Mouse (Mus musculus) common myeloid progenitor, adult 5-6 weeks (primary cell): ENCODE results near the gene Mfsd6. TPM values are rescaled to one million over a fixed set of nuclear protein-coding genes. Genes with fewer than 3 reads are reported as not detected.

Source experiments
- ATAC-seq: replicated peaks from 2 replicates; pipeline ENCODE4 v1.8.0; 2016; ENCODE audit warnings: low read depth, mild to moderate bottlenecking, moderate TSS enrichment, inconsistent platforms; ENCODE audit not compliant: poor library complexity, severe bottlenecking
- total RNA-seq: library from RNA; stranded (forward); fragments of 200-1000, 187-1606 nt; gene quantifications from 2 replicates; pipeline ENCODE4 v1.2.3, GENCODE M21; 2017

The Mfsd6 gene
- total RNA-seq, 1 experiment from 2014 or later = 14.7 TPM

DNA sequence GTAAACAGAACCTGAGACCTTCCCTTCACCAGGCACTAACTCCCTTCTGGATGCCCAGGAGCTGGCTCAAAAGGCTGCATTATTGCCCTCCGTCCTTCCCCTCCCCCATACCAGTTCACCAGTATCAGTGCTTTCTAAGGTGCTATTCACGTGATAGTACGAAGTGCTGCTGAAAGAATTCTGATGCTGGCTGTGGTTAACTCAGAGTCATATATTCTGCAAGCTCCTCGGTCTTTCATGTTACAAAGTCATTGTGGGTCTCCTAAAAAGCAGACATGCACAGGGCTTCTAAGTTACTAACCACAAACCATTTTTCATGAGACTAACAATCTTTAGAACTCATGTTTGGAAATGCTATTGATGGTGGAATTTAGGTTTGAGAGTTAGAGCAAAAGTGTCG, 77.2 kb downstream of the Mfsd6 start:
- ATAC-seq = no peak

DNA sequence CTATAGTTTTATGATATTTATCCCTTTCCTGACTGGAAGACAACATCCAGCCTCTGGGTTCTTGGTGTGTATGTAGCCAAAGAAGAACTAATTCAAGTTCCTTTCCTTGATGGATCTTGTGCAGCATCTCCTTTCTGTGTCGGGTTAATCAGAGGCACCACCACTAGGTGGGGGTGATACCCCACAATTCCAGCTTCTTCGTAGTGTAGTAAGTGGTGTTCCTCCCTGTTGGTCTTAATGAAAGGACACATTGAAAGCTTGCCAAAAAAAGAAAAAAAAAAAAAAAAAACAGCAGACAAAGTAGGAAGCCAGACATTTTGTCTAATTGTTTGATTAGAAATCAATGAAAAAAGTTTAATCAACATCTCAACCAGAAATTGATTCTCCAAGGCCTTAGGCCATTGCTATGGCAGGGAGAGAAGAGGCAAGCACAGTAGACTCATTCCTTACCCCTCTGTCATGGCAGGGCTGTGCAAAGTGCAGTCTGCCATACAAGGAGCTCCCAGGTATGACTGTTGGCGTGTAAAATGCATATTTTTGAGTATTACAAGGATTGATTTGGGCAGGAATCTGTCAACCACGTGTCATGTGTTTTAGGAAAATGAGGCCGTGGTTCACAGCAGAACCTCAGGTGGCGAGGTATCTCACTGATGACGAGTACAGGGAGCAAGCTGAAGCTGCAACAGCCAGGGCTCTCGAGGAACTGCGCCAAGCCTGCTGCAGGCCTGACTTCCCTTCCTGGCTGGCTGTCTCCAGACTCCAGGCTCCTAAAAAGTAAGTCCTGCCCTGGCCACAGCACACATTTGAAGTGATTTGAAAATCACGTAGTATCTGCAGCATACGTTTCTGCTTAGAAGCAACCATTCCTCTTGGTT, 78.9 kb downstream of the Mfsd6 start:
- peak; percentile 97 for ATAC-seq

DNA sequence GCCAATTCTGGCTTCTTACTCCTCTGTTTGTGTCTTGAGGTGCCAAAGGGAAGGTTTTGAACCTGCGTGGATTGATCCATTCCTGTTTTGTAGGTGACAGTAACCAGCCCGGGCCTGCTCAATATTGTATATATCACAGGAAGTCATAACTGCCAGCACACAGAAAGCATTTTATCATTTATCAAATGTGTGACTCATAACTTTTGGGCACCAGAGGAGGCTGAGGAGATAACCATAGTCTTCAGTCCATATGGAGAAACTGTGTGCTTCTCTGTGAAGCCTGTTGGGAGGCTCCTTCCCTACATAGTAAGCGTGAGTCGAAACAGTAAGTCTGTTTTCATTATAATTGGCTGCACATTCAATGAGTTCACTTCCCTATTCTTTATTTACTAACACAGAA, 86.5 kb downstream of the Mfsd6 start:
- ATAC-seq = no peak

DNA sequence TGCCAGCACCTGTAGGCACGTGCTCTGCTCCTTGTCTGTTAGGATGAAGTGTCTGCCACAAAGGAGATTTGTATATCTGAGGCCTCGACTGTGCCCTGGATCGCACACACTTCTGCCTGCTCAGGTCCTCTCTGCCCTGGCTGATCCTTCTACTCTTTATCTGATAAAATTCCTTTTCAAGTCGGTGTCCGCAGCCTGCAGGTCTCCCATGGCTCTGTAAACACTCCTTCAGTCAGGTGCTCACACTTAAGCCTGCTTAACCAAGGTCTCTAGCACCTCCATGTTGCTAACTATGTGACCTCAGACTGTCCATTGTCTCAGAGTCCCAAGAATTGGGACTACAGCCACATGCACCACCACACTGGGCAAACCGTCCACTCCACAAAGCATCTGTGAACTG, 87.0 kb downstream of the Mfsd6 start:
- no peak for ATAC-seq

DNA sequence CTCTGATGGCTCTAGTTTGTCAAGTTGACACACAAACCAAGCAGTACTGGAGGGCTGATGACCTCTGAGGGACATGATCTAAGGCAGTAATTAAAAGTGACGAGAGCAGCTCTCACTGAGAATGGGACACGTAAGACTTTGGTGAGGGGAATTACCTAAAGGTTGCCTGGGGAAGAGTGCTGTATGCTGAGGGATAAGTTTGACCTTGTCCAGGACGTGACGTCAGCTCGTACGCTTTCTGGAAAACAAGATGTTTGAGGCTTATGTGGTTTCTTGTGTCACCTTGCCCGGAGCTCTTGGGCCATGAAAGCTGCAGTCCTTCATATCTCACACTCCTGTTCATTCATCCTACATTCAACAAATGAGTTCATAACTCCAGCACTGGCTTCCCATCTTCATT, 88.2 kb downstream of the Mfsd6 start:
- ATAC-seq = no peak

DNA sequence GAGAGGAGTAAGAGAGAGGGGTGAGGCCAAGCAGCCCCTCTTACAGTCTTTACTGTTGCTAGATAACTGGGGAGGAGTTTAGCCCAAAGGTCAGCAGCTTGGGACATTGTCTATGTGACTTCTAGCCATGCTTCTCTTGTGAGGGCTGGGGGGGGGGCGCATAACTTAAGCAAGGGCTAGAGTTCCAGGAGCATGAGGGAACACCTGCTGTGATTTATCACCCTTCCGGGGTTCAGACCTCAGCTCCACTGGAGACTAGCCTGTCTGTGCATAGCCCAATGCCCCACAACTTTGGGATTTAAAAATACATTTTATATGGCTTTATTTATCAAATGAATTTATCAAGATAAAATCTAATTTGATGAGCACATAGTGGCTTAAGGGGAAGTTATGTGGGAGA, 89.2 kb downstream of the Mfsd6 start:
- ATAC-seq = no peak

DNA sequence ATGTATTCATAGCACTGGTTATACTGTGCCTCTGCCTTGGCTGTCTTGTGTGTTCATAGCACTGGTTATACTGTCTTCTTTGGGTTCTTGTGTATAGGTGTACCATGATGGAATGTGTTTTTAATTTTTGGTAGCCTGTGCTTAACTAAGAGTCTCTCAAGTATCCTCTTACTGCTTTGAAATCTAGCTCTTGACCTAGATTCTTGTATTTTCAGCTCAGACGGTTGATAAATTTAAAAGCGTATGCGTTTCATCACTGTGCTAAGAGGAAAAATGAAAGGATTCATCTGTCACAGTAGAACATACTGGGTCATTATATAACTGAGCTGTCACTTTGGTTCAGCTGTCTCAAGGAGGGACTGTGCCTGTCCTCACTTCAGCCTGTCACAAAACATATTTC, 91.3 kb downstream of the Mfsd6 start:
- no peak for ATAC-seq

DNA sequence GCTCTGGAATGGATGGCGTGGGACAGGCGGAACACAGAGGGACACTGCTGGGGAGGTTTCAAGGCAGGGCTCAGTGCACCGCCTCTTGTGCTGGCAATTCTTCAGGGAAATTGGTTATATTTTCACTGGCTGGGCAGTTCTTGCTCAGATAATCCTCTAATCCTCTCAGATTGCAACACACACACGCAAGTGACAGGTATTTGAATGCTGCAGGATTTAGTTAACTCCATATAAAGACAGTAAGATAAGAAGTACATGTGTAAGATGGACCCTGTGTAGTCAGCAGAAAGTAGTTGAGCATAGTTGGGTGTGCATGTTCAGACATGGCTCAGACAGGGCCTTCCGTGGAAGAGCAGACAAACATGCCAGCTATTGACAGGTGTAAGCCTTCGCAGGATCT, 93.0 kb downstream of the Mfsd6 start:
- no peak for ATAC-seq

DNA sequence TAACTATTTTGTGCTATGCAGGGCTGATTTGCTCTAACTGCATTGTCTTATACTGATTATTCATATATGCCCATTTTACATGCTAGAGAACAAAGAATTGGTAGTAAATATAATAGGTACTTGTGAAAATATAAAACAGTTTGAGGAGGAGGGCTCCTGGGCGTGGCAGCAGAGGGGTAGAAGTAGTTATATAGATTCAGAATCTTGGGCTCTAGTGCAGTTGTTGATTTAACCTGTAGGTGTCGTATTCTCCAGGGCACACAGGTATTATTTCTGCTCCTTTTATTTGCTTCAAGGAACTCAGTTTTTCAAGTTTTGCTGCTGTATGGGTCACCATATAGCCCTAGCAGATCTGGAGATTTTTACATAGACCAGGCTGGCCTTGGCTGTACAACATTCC, 95.7 kb downstream of the Mfsd6 start:
- ATAC-seq = peak; percentile 27; the same call in 1 of the 2 replicates

DNA sequence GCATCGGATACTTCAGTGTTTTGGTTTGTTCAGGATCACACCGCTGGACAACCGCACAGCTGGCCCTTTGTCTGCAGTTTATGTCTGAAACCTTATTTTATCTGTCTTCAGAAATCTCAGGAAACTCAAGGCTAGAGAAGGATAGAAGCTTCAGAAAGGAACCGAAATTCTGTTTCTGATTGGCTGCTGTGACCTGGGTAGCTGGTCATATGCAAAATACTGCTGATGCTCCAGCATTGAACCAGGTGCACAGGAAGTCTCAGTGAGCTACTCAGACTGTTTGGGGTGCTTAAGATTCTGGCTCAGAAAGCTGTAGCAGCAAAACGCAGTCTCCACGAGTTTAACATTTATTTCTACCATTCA, 96.3 kb downstream of the Mfsd6 start:
- ATAC-seq = peak; percentile 64

DNA sequence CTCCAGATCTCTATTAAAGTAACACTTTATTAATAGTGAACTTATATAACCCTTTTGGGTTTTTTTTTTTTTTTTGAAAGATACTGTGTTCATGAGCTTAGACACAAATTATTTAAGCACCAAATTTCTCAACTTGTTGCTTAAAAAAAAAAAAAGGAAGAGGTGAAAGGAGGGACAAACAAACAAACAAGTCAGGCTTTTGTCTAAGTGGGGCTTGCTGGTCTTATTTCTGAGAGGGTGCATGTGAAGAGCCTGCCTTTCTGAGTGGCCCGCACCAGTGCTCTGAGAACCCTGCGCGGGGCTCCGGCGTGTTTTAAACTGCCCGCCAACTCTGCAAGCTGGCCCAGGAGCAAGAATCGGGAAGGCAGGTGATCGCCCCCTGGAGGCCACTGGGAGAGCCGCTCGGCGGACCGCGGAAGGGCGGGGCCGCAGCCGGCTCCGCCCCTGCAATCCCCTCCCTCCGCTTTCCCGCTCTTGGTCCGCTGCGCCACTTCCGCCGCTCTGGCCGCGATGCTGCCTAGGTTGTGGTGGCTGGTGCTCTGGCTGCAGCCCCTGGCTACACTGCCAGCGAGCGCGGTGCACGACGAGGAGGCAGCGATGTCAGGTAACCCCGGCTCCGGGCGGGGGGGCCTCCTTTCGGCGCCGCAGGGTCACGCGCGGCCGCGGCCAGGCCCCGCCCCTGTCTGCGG, 96.9 kb downstream of the Mfsd6 start, which contains the start of gene Nemp2:
Gene Nemp2, plus strand, starts transcription at position 456 of the 689 bp plus-strand sequence.
- ATAC-seq = peak; percentile 96

DNA sequence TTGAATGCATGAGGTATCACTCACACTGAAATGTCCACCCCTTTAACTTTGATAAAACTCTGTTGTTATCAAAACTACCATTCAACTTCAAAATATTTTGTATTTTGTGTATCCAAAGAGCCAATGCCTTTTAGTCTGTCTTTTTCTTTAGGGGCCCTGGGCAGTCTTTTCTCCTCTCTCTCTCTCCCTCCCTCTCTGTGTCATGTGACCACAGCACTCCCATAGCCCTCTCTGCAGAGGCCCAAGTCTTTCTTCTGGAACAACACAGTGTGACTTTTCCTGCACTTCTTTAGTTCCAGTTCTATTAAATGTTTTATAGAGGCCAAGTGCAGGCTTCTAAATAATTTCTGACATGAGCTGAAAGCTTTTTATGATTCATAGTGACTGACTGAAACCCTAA, 106.8 kb downstream of the Mfsd6 start:
- no peak for ATAC-seq

DNA sequence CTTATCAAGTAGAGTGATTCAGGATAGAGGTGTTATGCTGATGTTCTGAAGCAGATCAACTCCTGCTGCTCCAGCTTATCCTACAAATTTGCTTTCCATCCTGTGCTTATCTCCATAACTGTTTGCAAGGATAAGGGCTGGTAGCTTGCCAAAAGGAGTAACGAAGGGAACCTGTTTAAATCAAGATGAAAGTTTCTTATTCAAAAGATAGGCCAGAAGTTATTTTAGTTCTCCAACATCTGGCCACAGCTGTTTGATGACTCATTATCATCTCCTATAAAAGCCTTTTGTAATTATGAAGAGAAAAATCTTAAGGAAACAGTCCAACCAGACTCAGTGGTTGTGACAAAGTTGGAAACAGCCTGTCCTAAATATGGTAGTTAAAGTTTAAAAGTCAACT, 109.0 kb downstream of the Mfsd6 start:
- ATAC-seq = no peak

DNA sequence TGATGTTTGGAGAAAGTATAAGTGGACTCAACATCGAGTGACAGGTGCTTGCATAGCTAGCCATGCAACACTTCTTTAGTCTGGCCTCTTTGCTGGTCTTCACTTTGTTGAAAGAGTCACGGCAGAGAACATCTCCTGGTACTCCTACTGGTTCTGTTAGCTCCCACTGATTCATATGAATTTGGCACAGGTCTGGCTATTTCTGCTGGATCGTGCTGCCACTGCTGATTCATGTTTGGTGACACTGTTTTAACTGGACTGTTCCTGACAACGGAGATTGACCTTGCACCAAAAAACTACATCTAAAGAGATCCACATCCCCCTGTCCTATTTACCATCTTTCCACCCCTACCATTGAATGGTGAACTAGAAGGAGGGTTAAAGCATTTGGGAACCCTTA, 118.8 kb downstream of the Mfsd6 start:
- ATAC-seq = no peak

DNA sequence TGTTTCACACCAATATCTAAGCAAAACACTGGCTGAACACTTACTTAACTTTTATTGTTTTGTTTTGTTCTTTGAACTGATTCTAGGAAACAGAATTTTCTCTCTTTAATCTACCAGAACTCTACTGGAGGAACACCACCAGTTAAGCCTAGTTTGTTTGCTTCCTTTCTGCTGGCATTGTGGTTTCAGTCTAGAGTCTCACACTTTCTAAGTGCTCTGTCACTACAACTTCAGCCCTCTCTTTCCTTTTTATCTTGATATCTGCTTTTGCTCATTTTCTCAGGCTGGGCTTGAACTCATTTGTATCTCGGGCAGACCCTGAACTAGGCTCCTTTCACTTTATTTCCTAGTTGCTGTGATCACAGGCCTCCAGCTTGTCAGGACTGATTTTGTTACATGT, 119.6 kb downstream of the Mfsd6 start:
- no peak for ATAC-seq

Other genes with a start within 250 kb of the Mfsd6 start
- 40.1 and 46.2 TPM in 2 replicates for gene Nab1, start 226.8 kb downstream of the Mfsd6 start, total RNA-seq
- 13.7 and 14.2 TPM in 2 replicates for gene Nemp2, start 96.8 kb downstream of the Mfsd6 start, total RNA-seq
- 9.5 and 13.1 TPM in 2 replicates for gene Inpp1, start 90.2 kb upstream of the Mfsd6 start, total RNA-seq
- 59.3 and 77.8 TPM in 2 replicates for gene Hibch, start 117.5 kb upstream of the Mfsd6 start, total RNA-seq